Mouse (Mus musculus) frontal cortex, adult 2 months (tissue): ENCODE measurements around the gene Hcn1. TPM values are rescaled to one million over a fixed set of nuclear protein-coding genes. Genes with fewer than 3 reads are reported as not detected.

ENCODE experiments used
- DNase-seq, 2 experiments: peaks; one replicate each; pipeline ENCODE4 v3.0.0; 2022; ENCODE audit warnings: low spot score in 1 of 2; ENCODE audit errors: extremely low spot score in 1 of 2
- polyA plus RNA-seq: library from polyadenylated mRNA; depleted of rRNA; stranded (reverse); fragments of >200 nt; gene quantifications from 2 replicates; pipeline ENCODE4 v1.2.3, GENCODE M21; 2012; rRNA removed

Hcn1 gene
- 8.7 and 9.9 TPM in 2 replicates for polyA plus RNA-seq

GRCm38 (mm10) chr13:117602181-117602580 is at the start of gene Hcn1:
Gene Hcn1, plus strand, starts transcription at chr13:117602320.
- peak; percentile 56 to 89 for DNase-seq

- peak; percentile 50 to 80 for DNase-seq
Measured at GRCm38 (mm10) chr13:117567251-117567650, 34.9 kb upstream of the Hcn1 start.

DNA sequence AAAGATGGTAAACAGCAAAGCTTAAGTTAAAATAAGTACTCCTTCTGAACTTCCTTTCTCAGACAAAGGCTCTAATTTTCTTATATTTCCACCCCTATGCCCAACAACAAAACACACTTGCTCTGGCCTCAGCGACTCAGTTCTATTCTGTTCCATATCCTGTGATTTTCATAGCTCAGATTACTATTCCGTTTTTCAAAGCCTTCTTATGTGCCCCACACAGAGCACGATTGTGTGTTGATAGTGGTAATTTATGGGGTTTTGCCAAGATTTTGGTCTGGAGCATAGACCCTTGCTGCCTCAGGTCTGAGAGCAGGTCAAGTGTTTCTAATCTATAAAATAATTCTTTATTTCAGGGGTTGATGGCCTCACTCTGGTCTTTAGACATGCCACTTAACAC is 30.4 kb upstream of the Hcn1 start:
- no peak for DNase-seq

DNA sequence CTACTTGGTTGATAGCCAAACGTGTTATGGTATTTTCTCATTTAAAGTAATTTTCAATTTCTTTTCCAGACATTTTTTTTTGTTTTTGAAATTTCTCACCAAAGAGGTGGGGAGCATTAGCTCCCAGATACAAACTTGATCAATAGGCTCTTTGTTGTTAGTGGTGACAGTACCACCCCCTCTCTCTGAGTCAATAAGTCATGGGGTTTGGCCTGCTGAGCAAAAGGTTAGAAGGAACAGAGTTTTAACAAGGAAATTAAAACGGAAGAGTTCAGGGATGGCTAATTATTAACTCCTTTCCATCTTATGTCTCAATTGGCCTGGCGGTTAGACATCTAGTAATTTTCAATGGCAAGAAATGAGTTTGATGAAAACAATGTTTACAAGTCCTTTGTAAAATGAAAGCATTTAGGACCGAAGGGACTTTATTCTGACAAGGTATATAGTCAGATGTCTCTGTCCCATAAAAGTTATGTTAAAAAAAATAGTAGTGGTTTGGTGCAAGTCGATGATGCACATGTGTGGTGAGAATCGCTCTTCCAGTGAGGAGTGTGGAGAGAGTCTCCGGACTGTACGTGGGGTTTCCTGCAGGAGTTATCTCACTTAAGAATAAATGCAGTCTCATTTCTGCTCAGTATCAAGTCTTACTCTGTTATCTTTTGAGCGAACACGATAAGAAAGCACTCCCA is 7.5 kb upstream of the Hcn1 start:
- no peak for DNase-seq

DNA sequence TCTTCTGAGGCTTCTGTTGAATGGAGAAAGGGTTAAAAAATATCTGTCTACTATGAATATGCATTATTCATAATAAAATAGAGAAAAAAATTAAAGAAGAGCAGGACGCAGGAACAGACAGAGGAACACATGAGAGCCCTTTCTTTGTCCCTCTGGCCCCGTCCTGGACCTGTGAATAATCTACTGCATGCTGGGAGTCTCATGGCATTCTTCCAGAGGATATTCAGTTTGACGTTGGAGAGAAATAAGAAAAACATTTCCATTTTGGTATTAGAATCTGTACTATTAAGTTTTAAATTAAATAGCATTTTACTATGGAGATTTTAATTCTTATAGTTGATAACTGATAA is 7.0 kb upstream of the Hcn1 start:
- no peak for DNase-seq

- DNase-seq, result no peak
Measured at GRCm38 (mm10) chr13:117601331-117601965, 672 bp upstream of the Hcn1 start.

DNA sequence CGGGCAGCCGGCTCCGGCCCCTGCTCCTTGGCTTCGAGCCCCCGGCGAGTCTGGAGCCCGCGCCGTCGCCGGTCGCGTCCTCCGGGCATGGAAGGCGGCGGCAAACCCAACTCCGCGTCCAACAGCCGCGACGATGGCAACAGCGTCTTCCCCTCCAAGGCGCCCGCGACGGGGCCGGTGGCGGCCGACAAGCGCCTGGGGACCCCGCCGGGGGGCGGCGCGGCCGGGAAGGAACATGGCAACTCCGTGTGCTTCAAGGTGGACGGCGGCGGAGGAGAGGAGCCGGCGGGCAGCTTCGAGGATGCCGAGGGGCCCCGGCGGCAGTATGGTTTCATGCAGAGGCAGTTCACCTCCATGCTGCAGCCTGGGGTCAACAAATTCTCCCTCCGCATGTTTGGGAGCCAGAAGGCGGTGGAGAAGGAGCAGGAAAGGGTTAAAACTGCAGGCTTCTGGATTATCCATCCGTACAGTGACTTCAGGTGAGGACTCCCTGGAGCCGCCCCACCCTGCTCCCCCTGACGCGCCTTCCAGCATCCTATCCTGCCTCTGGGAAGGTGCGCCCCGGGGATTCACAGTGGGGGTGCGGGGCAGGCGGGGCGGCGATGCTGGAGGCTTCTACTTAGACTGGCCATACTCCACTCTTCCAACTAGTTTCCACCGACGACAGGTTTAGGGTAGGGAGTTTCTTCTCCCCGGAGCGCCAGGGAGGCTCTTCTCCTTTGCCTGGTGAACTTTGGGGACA is 668 bp downstream of the Hcn1 start:
- peak in 1 of 2 experiments; percentile 48 for DNase-seq

- DNase-seq, result peak in 1 of 2 experiments; percentile 45
Measured at GRCm38 (mm10) chr13:117603421-117603820, 1.3 kb downstream of the Hcn1 start.

- DNase-seq, result no peak
Measured at GRCm38 (mm10) chr13:117604073-117604472, 2.0 kb downstream of the Hcn1 start.

GRCm38 (mm10) chr13:117604971-117605750 is 3.0 kb downstream of the Hcn1 start:
- DNase-seq, result peak in 1 of 2 experiments; percentile 67

DNA sequence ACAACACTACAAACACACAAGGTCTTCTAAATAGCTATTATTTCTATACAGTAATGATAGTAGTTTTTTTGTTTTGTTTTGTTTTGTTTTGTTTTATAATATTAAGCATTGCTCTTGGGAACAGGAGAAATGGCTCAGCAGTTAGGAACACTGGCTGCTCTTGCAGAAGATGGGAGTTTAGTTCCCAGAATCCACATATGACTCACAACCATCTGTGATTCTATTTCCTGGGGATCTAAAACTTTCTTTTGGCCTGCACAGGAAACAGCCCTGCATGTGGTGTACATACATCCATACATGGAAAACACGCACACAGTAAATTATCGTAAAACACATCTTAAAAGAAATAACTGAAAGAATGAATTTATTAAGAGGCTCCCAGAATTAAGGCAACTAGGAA is 9.8 kb downstream of the Hcn1 start:
- peak in 1 of 2 experiments; percentile 36 for DNase-seq

GRCm38 (mm10) chr13:117619544-117619943 is 17.4 kb downstream of the Hcn1 start:
- DNase-seq, result no peak

DNA sequence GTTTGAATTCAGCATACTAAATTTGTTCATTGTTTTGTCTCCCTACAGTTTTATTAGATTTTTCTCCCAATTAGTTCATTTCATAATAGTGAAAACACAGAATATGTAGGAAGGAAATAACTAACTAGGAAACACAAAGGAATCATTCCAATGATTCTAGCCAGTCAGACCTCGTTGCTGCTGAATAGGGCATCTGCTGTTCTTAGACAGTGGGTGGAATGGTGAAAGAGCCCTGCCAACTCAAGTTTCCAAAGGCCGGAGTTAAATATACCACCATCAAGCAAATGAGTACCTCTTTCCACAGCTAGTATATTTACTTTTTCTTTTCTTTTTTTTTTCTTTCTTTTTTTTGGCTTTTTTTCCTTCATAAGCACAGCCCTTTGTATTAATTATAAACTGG is 55.4 kb downstream of the Hcn1 start:
- DNase-seq, result peak; percentile 27 to 56

DNA sequence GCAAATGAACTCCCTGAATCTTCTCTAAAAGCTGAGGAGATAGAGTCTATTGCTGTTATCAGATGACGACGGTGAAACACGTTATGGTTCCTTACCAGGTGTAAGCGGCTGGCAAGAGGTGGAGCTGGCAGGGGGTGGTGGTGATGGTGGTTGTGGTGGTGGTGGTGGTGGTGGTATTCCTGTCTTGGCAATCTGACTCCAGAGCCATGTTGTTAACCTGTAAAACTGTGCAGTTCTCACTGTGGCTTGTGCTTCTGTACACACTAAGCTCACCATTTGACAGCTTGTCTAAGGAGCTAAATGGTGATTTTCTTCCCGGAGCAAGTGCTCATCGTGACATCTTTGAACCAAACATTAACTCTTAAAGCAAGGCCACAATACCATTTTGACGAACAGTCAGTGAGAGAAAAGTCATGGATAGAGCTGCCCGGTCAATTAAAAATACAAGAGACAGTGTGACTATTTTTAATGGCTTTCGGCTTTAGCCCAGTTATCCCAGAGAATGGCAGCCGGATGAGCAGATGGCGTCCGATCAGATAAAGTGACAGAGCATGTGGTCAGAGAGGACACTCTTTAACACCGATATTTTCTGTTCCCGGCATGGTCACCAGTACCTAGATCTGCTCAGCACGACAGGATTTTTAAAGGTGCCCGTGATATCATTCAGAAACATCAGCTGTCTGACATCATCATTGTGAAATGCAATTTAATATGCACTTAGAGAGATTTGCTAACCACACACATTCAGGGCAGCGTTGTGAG is 56.5 kb downstream of the Hcn1 start:
- DNase-seq, result no peak

GRCm38 (mm10) chr13:117659511-117659910 is 57.4 kb downstream of the Hcn1 start:
- DNase-seq, result peak; percentile 85 to 86

- DNase-seq, result no peak
Measured at GRCm38 (mm10) chr13:117662661-117663060, 60.5 kb downstream of the Hcn1 start.

DNA sequence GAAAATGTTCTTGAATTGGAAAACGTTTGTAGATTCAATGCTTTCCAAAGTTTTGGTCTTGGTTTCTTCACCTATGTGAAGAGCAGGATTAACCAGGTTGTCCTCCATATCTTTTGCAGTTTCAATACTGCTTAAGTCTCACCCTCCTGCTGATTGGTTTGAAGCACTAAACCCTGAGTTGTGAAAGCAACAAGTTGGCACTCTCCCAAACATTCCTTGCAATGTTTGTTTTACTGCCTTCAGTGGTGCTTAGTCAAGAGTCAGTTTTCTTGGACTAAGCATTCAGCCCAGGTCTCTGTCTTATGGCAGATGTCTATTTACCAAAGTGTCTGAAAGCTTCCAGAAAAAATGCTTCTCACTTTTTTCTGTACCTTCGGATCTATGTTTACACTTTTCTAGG is 67.2 kb downstream of the Hcn1 start:
- no peak for DNase-seq

- DNase-seq, result no peak
Measured at GRCm38 (mm10) chr13:117671851-117672250, 69.7 kb downstream of the Hcn1 start.

DNA sequence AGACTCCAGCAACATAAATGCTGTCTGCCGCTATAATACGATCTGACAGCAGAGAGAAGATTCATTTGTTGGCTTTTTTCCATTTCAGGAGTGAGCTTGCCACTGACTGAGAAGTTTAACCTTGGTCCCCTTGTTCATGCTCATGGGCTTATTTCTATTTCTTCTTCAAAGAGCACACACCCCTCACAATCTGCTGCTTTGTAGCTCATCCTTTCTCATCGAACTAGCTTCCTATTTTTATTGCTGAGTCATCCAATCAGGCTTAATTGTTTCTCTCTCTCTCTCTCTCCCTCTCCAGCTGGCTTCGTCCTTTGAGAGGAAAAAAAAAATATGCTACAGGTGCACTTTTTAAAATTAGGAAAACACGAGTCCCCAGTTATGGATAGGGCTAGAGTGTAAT is 74.3 kb downstream of the Hcn1 start:
- DNase-seq, result no peak

DNA sequence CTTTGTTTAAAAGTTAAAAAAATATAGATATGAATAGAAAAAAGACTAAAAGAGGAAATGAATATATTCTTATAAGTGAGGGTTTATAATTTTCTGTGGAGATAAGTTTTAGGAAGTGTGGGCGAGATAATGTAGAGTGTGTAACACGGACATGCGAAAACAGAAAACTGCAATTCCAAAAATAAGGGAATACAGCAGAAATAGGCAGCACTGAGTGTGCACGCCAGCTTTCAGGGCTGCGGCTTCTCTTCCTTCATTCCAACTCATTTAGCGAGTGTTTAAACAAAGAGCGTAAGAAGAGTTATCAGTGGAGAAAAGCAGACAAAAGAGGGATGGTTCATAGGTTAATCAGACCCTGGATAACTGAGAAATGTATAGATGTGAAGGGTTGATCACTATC is 85.5 kb downstream of the Hcn1 start:
- DNase-seq, result peak in 1 of 2 experiments; percentile 42
